Mouse (Mus musculus): ENCODE results near the gene Brms1.
A peak's percentile ranks its signal among the peaks of the same experiment; 100 is the strongest.
"Not testable (repeated sequence)": the region's sequence is repeated elsewhere in the genome, so short reads cannot be mapped to it uniquely, and the experiment has no call there.

The Brms1 gene

DNA sequence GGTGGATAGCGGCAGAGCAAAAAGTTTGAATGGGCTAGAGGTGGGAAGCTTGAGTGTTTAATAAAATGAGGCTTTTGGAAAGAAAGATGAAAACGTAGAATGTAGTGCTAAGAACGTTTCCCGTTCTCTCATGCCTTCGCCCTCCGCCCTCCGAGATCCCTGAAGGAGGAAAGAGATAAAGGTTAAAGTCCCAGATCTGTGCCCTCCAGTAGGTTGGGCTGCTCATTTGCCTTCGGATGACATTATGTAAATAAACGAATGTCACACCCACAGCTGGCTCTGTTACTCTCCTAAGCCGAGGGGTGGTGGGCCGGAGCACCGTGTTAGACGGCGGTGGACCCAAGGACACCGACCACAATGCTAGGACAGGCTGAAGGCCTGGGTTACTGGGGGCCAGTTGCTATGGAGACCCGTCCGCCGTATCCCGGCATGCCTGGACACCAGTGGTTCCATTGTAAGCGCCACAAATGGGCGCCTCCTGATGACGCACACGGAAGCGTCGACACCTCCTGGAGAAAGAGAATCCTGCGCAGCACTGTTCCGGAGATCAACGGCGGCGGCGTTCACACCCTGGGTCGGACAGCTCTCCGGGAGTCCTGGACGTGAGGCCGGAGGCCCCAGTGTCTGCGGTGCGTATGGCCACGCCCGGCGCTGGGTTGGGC lies at the start of gene Brms1:
TSS of gene Brms1 (plus strand) at position 493 of the 662 bp plus-strand sequence.
- peak; percentile 92 for DNase-seq

DNA sequence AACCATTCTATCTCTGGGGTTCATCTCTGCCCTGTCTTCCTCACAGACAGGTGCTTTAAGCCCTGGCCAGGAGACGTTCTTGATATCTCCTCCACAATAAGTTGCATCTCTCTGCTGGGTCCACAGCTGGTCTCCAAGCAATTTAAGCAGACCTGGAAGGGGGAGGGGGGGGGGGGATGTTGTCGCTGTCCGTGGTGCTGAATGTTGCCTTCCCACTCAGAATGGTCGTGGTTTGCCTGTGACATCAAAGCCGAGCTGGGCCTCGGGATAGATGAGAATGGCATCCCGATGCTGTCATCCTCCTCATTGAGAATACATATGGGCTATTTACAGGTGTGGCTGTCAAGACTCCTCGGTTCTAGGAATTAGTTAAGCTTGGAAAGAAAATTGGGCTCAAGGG lies 48.8 kb upstream of the Brms1 start:
- no peak for DNase-seq

DNA sequence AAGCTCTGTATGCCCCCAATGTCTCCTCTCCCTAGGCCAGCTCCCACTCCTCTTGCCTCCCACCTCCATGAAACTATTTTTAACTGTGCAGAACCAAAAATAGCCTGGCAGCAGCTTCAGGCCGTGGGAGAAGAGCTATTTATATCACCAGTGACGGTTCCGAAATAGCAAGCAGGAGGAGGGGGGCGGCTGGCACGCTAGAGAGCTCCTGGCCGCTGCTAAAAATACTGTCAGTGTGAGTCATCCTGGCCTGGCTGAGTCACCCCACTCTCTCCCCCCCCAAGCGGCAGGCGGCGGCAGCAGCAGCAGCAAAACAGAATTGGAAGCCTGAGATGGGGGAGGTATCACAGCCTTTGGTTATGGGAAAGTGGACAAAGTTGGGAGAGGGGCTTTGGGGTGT lies 48.2 kb upstream of the Brms1 start:
- peak; percentile 81 for DNase-seq

DNA sequence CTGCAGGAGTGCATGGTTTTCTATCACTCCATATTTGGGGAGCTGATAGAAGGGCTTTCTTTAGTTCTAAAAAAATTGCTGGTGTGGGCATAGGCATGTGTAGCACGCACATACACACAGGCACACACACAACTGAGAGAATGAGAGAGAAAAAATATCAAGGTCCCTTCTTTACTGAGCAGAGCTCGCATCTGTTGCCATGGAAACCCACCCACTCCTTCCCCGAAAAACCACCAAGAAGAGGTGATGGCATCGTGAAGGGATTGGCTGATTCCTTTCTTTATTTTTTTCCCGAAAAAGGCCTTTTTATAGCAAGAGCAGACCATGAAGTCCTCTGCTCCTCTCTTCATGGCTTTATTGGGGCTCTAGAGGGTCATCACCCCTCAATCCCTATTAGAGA lies 47.1 kb upstream of the Brms1 start:
- peak; percentile 81 for DNase-seq

DNA sequence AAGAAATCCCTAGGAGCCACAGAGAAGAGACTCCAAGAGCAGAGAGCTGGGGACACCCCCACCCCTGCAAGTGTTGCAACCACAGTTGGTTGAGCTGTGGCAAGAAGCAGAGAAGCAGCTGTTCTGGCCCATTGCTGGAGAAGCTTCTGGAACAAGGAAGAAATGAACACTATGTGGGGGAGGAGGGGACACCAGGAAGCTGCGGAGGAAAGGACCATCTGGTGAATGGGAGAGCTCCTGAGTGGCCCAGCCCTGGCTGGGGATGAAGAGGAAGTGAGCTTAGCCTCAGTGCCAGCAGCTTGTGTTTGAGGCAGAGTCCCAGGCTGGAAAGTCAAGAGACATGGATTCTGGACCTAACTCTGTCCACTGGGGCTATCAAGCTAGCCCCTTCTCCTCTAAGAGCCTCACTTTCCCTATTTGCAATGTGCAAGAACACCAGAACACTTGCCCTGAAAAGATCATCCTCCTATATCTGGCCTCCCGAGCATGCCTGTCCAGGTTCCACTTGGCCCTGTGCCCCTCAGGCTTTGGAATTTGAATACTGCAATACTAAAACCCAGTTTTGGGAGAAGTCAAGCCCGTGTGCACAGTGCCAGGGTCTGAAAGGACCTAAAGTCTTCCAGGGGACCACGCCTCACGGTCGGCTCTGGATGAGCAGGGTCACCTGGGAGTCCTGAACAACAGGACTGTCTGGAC lies 41.6 kb upstream of the Brms1 start:
- DNase-seq: no peak

DNA sequence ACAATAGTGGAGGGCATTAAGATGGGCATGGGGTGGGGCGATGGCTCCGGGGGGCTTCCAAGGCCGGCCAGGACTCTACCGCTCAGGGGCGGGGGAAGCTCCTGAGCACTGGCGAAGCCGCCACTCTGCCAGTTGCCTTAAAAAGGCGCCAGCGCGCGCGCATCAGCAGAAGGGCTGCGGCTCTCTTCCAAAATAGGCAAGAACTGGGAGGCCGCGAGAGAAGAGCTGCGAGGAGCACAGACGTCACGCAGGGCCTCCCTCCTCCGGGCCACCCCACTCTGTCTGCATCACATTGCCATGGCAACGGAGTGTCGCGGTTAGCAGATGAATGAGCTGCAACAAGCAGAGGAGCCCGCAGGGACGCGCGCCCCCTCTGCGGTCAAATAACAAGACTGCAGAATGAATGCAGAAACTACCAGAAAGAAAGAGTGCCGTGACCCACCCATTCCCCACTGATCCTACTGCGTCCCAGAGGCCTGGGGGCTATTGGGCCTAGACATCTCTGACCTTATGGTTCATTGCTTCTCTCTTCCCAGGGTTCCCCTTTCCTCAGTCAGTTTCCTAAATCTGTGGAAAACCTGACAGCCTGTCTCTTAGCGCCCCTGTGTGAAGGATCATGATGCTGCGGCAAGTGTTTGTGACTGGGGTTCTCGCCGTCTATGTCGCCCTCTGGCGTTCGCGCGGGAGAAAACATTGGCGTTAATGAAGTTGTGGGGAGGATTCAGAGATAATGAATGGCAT lies 39.3 kb upstream of the Brms1 start:
- DNase-seq: peak; percentile 89

DNA sequence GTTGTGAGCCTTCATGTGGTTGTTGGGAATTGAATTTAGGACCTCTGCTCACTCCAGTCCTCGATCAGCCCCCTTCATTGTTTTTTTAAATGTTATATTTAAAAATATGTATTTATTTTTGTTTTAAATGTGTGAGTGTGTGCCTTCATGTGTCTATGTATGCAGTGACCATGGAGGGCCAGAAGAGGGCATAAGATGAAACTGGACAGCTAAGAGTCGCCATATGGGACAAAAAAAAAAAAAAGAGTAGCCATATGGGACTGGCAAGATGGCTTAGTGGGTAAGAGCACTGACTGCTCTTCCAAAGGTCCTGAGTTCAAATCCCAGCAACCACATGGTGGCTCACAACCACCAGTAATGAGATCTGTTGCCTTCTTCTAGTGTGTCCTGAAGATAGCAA lies 37.5 kb upstream of the Brms1 start:
- DNase-seq: not testable (repeated sequence)

DNA sequence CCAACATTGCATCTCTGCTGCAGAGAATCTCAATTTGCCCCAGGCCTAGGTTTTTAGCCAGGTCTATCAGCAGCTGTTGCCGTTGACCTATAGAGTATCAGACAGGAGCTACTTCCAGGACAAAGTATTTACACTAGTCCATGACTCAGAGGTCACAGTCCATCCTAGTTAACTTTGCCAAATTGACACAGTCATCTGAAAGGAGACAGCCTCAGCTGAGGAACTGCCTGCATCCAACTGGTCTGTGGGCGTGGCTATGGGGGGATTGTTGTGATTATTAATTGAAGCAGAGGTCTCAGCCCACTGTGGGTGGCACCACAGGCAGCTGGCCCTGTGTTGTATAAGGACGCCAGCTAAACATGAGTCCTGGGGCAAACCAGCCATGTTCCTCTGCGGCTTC lies 36.2 kb upstream of the Brms1 start:
- DNase-seq: no peak

DNA sequence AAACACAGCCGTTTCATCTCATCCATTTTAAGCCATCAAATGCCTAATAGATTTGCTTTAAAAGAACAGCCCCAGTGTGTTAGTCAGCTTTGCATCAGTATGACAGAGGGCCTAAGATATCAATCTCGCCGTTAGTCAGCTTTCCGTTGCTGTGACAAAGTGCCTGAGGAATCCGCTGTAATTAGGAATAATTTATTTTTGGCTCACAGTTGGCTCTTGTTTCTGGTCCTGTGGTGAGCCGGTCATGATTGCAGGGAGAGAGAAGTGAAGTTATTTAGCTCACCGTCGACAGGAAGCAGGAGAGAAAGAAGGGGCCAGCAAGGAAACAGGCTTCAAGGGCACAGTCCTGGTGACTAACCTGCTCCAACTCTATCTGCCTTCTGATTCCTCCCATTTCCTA lies 28.0 kb upstream of the Brms1 start:
- DNase-seq: no peak

DNA sequence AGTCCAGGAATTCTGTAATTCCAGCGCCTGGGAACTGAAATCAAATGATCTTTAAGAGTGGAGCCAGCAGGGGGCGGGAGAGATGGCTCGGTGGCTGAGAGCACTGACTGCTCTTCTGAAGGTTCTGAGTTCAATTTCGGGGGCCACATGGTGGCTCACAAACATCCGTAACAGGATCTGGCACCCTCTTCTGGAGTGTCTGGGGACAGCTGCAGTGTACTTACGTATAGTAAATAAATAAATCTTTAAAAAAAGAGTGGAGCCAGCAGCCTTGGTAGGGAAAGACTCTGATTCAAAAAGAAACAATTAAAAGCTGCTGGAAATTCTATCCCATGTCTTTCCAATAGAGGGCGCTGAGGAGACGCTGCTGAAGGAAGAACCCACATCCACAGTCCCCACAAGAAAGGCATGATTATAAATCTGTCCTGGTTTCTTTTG lies 26.2 kb upstream of the Brms1 start:
- peak; percentile 47 for DNase-seq

DNA sequence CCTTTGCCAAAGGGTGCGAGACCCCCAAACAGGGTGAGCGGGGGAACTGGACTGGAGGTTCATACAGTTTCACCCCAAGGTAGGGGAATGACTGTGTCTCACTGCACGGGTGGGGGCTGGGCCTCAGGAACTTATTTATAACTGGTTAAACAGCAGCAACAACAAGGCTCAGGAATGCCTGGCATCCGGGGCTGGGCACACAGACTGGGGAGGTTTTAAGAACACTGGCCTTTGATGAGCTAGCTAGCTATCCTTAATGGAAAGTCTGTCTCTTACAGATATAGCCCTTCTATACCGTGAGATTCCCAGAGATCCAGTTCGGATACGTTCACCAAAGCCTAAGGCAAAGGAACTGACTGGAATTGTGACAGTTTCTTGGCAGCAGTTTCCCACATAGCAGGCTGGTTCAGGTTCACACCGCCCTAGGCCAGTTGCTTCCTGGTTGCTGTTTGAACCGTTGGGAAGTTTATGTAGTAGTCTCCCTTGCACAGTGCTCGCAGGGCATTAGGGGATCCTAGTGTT lies 24.9 kb upstream of the Brms1 start:
- DNase-seq: no peak

DNA sequence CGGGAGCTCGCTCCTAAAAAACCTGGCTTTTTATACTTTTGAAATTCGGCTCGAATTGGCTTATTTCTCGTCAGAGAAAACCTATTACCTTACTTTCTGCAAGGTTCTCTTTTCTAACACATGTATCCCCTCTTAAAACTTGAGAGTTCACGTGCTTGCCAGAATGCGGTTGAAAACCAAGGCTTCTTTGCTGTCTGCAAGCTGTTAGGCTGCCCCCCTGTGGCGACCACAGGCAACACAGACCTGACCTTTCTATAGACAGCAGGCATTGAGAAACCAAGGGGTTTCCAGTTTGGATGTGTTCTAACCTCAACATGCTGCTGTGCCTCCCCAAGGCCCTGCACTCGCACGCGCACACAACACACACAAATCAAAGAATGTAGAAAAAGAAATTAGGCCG lies 24.4 kb upstream of the Brms1 start:
- peak; percentile 72 for DNase-seq

DNA sequence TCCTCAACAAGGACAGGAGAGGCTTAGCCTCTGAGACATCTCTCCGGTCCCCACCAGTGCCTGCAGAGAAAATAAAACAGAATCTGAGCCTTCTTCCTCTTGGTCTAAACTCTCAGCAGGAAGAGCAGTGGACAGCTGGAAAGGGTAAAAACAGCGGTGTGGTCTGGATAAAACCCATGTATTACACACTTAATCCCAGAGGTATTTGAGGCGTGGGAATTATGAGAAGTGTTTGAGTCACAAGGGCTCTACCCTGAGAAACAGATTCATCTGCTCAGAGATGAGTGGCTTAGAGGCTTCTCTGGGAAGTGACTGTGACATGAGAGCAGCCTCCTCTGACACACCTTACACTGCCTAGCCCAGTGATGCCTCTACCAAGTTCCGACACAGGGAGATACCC lies 23.5 kb upstream of the Brms1 start:
- no peak for DNase-seq

DNA sequence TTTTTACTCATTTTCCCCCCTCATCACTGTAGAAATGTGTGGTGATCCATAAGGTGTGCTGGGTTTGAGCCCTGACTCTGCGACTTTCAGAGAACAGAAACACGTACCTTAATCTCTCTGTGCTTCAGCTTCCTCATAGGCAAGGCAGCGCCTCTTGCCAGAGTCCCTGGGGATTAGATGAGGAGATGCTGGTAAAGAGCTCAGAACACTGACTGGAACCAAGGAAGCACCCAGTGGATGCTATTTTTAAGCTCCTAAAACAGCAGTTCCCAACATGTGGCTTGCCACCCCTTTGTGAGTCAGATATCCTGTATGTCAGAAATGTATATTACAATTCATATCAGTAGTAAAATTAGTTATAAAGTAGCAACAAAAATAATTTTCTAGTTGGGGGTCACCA lies 23.0 kb upstream of the Brms1 start:
- DNase-seq: no peak

DNA sequence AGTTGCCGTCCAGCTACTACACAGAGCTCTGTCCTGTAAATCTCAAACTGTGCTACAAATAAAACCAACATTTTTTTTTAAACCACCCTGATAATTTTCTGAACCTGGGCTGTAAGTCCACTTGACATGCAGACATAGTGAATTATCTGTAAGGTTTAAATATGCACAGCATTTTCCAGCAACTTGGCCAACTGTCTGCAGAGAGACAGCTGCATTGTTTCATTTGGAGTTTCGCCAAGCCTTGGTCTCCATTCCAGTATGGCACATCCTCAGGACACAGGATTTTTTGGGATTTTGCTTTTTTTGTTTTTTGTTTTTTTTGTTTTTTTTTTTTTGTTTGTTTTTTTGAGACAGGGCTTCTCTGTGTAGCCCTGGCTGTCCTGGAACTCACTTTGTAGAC lies 19.7 kb upstream of the Brms1 start:
- DNase-seq: no peak

DNA sequence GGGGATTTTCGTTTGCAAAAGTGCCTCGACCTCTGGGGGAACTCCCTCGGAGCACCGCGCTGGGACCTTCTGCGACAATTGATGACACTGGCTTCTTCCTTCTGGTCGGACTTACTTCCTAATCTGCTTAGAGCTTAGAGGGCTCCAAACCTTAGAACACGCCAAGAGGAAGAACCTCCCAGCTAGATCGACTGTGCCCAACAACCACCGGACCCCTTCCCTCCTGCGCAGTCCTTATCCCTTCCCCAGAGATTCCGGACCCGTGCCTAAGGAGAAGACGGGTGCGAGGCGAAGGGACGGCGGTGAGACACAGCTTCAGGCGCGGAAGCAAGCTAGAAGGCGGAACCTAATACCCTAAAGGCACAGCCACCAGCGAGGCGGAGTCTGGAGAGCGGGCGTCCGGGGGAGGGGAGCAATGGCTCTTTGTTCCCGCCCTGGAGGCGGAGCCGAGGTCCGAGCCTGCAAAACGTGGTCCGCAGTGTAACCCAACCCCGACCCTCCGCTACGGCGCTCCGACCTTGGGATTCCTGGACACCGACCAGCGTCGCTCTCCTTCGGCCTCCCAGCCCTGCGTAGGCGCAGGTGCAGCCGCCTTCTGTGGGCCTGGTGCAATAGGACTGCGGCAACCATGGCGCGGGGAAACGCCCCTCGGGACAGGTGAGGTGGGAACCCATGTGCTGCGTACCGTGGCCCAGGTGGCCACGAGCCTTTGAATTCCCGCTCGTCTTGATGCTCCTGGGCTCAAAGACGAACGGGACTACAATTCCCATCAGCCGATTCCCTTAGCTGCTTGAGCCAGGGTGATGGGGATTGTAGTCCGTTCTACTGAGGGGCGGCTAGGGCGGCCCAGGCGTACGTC lies 17.3 kb upstream of the Brms1 start, which contains the start of gene Slc29a2:
TSS of gene Slc29a2 (plus strand) at position 240 of the 859 bp plus-strand sequence.
- peak; percentile 83 for DNase-seq

DNA sequence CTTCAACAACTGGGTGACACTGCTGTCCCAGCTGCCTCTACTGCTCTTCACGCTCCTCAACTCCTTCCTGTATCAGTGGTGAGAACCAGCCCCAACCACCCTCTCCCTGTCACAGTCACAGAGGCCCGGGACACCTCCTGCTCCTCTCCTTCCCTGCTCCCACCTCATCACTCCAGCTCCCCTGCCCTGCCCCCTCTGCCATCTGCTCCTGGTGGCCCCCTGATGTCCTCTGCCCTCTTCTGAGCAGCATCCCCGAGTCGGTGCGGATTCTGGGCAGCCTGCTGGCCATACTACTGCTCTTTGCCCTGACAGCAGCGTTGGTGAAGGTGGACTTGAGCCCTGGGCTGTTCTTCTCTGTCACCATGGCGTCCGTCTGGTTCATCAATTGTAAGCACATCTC lies 15.0 kb upstream of the Brms1 start:
- no peak for DNase-seq

DNA sequence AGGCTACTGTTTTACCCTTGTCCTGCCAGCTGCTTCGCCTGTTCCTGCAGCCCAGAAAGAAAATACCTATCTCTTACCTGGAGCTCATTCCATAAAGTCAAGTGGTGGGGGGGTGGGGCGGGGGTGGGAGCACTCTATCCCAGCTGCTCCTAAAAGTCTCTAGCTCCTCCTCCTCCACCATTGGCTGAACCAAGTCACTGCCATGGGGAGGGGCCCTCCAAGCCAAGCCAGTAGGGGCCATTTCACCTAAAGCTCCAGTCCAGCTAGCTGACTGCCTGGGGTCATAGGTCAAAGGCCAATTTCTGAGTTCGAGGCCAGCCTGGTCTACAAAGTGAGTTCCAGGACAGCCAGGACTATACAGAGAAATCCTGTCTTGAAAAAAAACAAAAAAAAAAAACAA lies 8.5 kb upstream of the Brms1 start:
- no peak for DNase-seq

DNA sequence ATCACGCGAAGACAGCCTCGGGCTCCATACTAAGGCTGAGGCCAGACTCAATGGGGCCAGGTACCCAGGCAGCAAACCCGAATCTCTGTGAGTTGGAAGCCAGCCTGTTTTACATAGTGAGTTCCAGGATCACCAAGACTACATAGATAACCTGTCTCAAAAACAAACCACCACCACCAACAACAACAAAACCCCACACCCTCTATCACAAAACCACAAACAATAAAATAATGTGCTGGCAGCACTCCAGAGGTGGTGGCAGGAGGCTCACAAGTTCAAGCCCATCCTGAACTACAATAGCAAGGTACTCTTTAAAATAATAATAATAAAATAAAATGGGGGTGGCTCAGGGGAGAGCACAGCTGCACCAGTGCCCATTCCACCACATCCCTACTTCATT lies 4.6 kb upstream of the Brms1 start:
- DNase-seq: no peak

DNA sequence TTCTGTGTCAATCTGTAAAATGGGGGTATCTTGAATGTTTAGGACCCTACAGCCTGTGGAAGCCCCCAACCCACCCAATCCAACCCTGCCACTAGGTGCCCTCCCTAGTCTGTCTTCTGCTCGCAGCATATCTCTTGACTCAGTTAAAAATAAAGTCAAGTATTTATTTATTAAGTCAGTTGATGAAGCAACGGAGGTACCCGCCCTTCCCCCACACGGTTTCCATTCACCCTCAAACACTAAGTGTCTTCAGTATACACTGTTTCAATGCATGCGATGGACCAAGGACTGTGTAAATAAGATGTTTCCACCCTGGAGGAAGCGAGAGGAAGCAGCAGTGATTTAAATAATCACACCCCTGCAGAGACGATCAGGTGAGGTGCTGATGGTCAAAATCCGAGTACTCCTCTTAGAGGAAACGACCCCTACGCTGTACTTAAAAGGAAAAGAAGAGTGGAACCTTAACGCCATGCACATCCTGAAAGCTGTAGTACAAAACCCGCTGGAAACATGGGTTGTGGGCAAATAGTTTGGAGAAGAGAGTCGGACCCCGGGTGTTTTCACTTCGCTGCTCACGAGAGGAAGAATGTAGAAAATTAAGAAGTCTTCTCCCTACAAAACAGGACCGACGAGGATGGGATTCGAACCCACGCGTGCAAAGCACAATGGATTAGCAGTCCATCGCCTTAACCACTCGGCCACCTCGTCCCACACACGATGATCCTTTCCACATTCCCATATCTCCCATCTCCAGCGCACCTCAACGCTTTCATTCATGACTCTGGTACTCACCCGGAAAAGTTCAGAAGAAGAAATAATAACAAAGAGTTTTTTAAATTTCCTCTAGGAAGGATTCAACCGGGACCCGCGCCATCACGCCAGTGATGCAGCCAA lies 3.2 kb upstream of the Brms1 start:
- DNase-seq: peak; percentile 76

DNA sequence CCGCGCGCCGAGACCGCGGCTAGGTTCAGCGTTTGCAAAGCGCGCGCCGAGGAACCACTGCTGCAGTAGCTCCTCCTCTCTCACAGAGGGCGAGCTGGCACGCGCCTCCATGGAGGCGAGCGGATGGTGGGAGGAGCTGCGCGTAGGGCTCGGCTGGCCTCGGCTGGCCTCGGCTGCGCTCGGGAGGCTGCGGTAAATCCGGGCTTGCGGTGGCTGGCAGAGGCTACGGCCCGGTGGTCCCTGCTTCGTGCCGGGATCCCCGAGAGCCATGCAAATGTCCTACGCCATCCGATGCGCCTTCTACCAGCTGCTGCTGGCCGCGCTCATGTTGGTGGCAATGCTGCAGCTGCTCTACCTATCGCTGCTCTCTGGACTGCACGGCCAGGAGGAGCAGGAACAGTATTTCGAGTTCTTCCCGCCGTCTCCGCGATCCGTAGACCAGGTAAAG lies 2.4 kb upstream of the Brms1 start, which contains the start of the genes B4gat1 and AC124502.3:
TSS of gene B4gat1 (plus strand) at position 118 of the 448 bp plus-strand sequence.
TSS of gene AC124502.3 (plus strand) at position 183 of the 448 bp plus-strand sequence.
- DNase-seq: peak; percentile 92

Data from right cerebral cortex, postnatal 14 days (tissue).